Mouse (Mus musculus) lung, postnatal 36 days (tissue): ENCODE measurements around the gene Sdhaf2.
A peak's percentile ranks its signal among the peaks of the same experiment; 100 is the strongest.

Experiments used
- DNase-seq: peaks from one replicate; pipeline ENCODE4 v3.0.0; 2022; ENCODE audit warnings: mixed read lengths

Sdhaf2 gene

GRCm38 (mm10) chr19:10497512-10498160 is 28.3 kb downstream of the Sdhaf2 start:
- DNase-seq: no peak

GRCm38 (mm10) chr19:10496976-10497375 is 29.0 kb downstream of the Sdhaf2 start:
- no peak for DNase-seq

GRCm38 (mm10) chr19:10495670-10496069 is 30.3 kb downstream of the Sdhaf2 start:
- DNase-seq: no peak

GRCm38 (mm10) chr19:10486264-10486738 is 39.6 kb downstream of the Sdhaf2 start:
- DNase-seq: peak; percentile 80

- peak; percentile 39 for DNase-seq
These were observed 43.2 kb downstream of the Sdhaf2 start, which contains the start of gene Ppp1r32 for GRCm38 (mm10) chr19:10482703-10483102. Gene Ppp1r32 (minus strand): TSS chr19:10482928.

- DNase-seq: no peak
These were observed 46.4 kb downstream of the Sdhaf2 start for GRCm38 (mm10) chr19:10479541-10479940.

GRCm38 (mm10) chr19:10473779-10474178 is 52.2 kb downstream of the Sdhaf2 start:
- no peak for DNase-seq

GRCm38 (mm10) chr19:10472958-10473357 is 53.0 kb downstream of the Sdhaf2 start:
- DNase-seq: no peak

- DNase-seq: peak; percentile 62
These were observed 56.7 kb downstream of the Sdhaf2 start for GRCm38 (mm10) chr19:10469171-10469658.

GRCm38 (mm10) chr19:10464427-10464826 is 61.5 kb downstream of the Sdhaf2 start:
- no peak for DNase-seq

GRCm38 (mm10) chr19:10461584-10461983 is 64.4 kb downstream of the Sdhaf2 start:
- no peak for DNase-seq

- DNase-seq: no peak
These were observed 66.0 kb downstream of the Sdhaf2 start for GRCm38 (mm10) chr19:10459907-10460306.

- peak; percentile 85 for DNase-seq
These were observed 67.8 kb downstream of the Sdhaf2 start for GRCm38 (mm10) chr19:10458096-10458495.

GRCm38 (mm10) chr19:10457484-10457800 is 68.5 kb downstream of the Sdhaf2 start:
- DNase-seq: peak; percentile 67

GRCm38 (mm10) chr19:10456752-10457483 is 69.0 kb downstream of the Sdhaf2 start, which contains the start of gene Lrrc10b:
Gene Lrrc10b (minus strand): TSS chr19:10457473.
- peak; percentile 58 for DNase-seq

GRCm38 (mm10) chr19:10455437-10455806 is 70.5 kb downstream of the Sdhaf2 start:
- DNase-seq: no peak

GRCm38 (mm10) chr19:10454718-10455436 is 71.1 kb downstream of the Sdhaf2 start:
- no peak for DNase-seq
